Mouse (Mus musculus): ENCODE results near the gene Olfr222.

GRCm38 (mm10) chr11:59562336-59562735, 13.7 kb downstream of the Olfr222 start:
- TF ChIP-seq CTCF (IDR thresholded peaks at IDR 0.05; ENCODE audit: low read depth) (no peak), EP300 (IDR thresholded peaks at IDR 0.05; ENCODE audit: low read depth) (no peak)
